Mouse (Mus musculus): ENCODE data around the gene Emilin1. TPM values are rescaled to one million over a fixed set of nuclear protein-coding genes. Genes with fewer than 3 reads are reported as not detected.

Emilin1 gene
- polyA plus RNA-seq, 1 experiment = 3.2 TPM

GRCm38 (mm10) chr5:30889088-30889754, 24.0 kb upstream of the Emilin1 start:
- Histone ChIP-seq H3K27ac (ENCODE audit: insufficient read depth, low read length) (peak overlapping the region; percentile 12; the same call in 1 of the 2 replicates), H3K9me3 (replicated peaks; ENCODE audit: control insufficient read depth, insufficient read depth, low read length, poor library complexity, severe bottlenecking) (no peaks in the 10 kb centered on the region), H3K27me3 (ENCODE audit: control insufficient read depth, insufficient read depth, low read length, poor library complexity, severe bottlenecking) (no peaks in the 10 kb centered on the region), H3K36me3 (ENCODE audit: control insufficient read depth, insufficient read depth, low read length, poor library complexity, severe bottlenecking) (peaks cover 20% of the 10 kb centered on the region), H3K9ac (ENCODE audit: low read depth, poor library complexity, severe bottlenecking) (peak overlapping the region; percentile 58), H3K4me1 (ENCODE audit: control insufficient read depth, insufficient read depth, low read length) (no peaks in the 10 kb centered on the region), H3K4me3 (ENCODE audit: low read depth, low read length) (peak overlapping the region; percentile 84)
- TF ChIP-seq POLR2A (IDR thresholded peaks at IDR 0.05; ENCODE audit: insufficient read depth, low read length) (peak; percentile 89), EP300 (IDR thresholded peaks at IDR 0.05; ENCODE audit: insufficient read depth, low read depth, low read length) (peak; percentile 39; the same call in 1 of the 2 replicates), CTCF (IDR thresholded peaks at IDR 0.05; ENCODE audit: low read depth, low read length) (no peak)

DNA sequence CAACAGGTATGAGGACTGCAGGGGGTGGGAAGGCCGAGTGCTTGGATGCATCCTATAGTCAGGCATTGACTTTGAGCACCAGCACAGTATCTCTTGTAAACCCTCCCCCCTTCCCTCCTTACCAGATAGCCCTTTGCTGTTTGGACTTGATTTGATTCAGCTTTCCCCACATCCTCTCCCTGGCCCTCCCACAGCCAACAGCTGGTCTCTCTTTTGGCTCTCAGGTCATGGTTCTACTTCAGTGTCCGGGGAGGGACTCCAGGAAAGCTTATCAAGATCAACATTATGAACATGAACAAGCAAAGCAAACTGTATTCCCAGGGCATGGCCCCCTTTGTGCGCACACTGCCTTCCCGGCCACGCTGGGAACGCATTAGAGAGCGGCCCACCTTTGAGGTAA, 22.8 kb upstream of the Emilin1 start:
- H3K4me3 ChIP-seq (ENCODE audit: low read depth, low read length) = peak overlapping the region; percentile 9; the same call in 1 of the 2 replicates
- peaks cover 23% of the 10 kb centered on the region for H3K36me3 ChIP-seq (ENCODE audit: control insufficient read depth, insufficient read depth, low read length, poor library complexity, severe bottlenecking)
- H3K9ac ChIP-seq (ENCODE audit: low read depth, poor library complexity, severe bottlenecking) = 0 out of 2 replicates have a peak overlapping the region, but pooled peaks have one; percentile 58
- no peaks in the 10 kb centered on the region for H3K9me3 ChIP-seq (replicated peaks; ENCODE audit: control insufficient read depth, insufficient read depth, low read length, poor library complexity, severe bottlenecking)
- H3K27me3 ChIP-seq (ENCODE audit: control insufficient read depth, insufficient read depth, low read length, poor library complexity, severe bottlenecking) = no peaks in the 10 kb centered on the region
- TF ChIP-seq EP300 (IDR thresholded peaks at IDR 0.05; ENCODE audit: insufficient read depth, low read depth, low read length) = no peak
- no peaks in the 10 kb centered on the region for H3K4me1 ChIP-seq (ENCODE audit: control insufficient read depth, insufficient read depth, low read length)
- H3K27ac ChIP-seq (ENCODE audit: insufficient read depth, low read length) = no peak overlapping the region

GRCm38 (mm10) chr5:30901860-30902259, 11.3 kb upstream of the Emilin1 start:
- no peak for TF ChIP-seq CTCF (IDR thresholded peaks at IDR 0.05; ENCODE audit: low read depth, low read length)
- no peak for TF ChIP-seq EP300 (IDR thresholded peaks at IDR 0.05; ENCODE audit: insufficient read depth, low read depth, low read length)
- H3K4me3 ChIP-seq (ENCODE audit: low read depth, low read length) = no peak overlapping the region
- no peak overlapping the region for H3K27ac ChIP-seq (ENCODE audit: insufficient read depth, low read length)
- no peaks in the 10 kb centered on the region for H3K27me3 ChIP-seq (ENCODE audit: control insufficient read depth, insufficient read depth, low read length, poor library complexity, severe bottlenecking)
- no peak overlapping the region for H3K9ac ChIP-seq (ENCODE audit: low read depth, poor library complexity, severe bottlenecking)
- H3K9me3 ChIP-seq (replicated peaks; ENCODE audit: control insufficient read depth, insufficient read depth, low read length, poor library complexity, severe bottlenecking) = no peaks in the 10 kb centered on the region
- no peaks in the 10 kb centered on the region for H3K4me1 ChIP-seq (ENCODE audit: control insufficient read depth, insufficient read depth, low read length)
- peaks cover 22% of the 10 kb centered on the region for H3K36me3 ChIP-seq (ENCODE audit: control insufficient read depth, insufficient read depth, low read length, poor library complexity, severe bottlenecking)

GRCm38 (mm10) chr5:30907413-30908059, 5.7 kb upstream of the Emilin1 start, which contains the start of gene Ost4:
Gene Ost4 (minus strand): TSS chr5:30907788.
- peak within 1 kb of the TSS; percentile 79 for H3K4me3 ChIP-seq (ENCODE audit: low read depth, low read length)
- TF ChIP-seq POLR2A (IDR thresholded peaks at IDR 0.05; ENCODE audit: insufficient read depth, low read length) (peak; percentile 67), EP300 (IDR thresholded peaks at IDR 0.05; ENCODE audit: insufficient read depth, low read depth, low read length) (no peak)
- no peaks in the 10 kb centered on the region for H3K9me3 ChIP-seq (replicated peaks; ENCODE audit: control insufficient read depth, insufficient read depth, low read length, poor library complexity, severe bottlenecking)
- H3K27me3 ChIP-seq (ENCODE audit: control insufficient read depth, insufficient read depth, low read length, poor library complexity, severe bottlenecking) = no peaks in the 10 kb centered on the region
- H3K36me3 ChIP-seq (ENCODE audit: control insufficient read depth, insufficient read depth, low read length, poor library complexity, severe bottlenecking) = peaks cover 13% of the 10 kb centered on the region
- peak within 1 kb of the TSS; percentile 23 for H3K9ac ChIP-seq (ENCODE audit: low read depth, poor library complexity, severe bottlenecking)
- peak within 1 kb of the TSS; percentile 1; the same call in 1 of the 2 replicates for H3K27ac ChIP-seq (ENCODE audit: insufficient read depth, low read length)
- H3K4me1 ChIP-seq (ENCODE audit: control insufficient read depth, insufficient read depth, low read length) = no peaks in the 10 kb centered on the region

DNA sequence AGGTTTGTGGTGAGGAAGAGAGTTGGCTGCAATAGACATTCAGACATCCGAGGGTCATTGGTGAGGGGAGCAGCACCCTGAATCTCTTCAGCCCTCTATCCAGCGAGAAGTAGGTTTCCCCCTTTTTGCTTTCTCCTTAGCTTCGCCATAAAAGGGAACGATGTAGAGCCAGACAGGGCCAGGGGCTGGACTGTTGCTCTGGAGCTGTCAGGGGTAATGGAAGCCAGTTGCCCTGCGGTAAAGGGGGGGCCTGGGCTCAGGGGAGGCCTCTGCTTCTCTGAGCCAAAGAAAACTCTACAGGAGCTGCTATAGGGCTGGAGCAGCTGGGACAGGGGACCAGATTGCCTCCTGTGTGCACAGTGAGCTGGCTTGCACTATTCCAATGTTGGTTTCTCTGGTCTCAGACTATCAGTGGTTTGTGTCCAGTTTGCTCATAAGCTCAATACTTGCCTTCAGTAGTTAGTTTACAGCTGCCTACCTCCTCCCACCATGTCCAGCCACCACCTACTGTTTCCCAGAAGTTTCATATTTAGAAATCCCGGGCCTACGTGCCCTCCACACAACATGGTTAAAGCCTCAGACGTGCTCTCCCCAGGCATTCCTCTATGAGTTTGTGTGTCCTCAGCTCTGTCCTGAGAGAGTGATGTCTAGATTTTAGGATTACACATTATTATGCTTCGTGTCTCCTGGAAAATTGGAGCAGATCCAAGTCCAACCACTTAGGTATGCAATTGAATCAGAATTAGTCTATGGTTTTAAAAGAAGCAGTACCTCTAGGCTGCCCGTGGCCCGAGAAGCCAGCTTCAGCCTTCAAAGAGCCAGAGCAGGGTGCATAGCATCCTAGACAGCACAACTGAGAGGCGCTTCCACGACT, 4.5 kb upstream of the Emilin1 start:
- Histone ChIP-seq H3K27ac (ENCODE audit: insufficient read depth, low read length) (no peak overlapping the region), H3K27me3 (ENCODE audit: control insufficient read depth, insufficient read depth, low read length, poor library complexity, severe bottlenecking) (no peaks in the 10 kb centered on the region), H3K9ac (ENCODE audit: low read depth, poor library complexity, severe bottlenecking) (peak overlapping the region; percentile 23), H3K4me3 (ENCODE audit: low read depth, low read length) (peak overlapping the region; percentile 70), H3K9me3 (replicated peaks; ENCODE audit: control insufficient read depth, insufficient read depth, low read length, poor library complexity, severe bottlenecking) (no peaks in the 10 kb centered on the region), H3K4me1 (ENCODE audit: control insufficient read depth, insufficient read depth, low read length) (no peaks in the 10 kb centered on the region), H3K36me3 (ENCODE audit: control insufficient read depth, insufficient read depth, low read length, poor library complexity, severe bottlenecking) (peaks cover 12% of the 10 kb centered on the region)
- no peak for TF ChIP-seq CTCF (IDR thresholded peaks at IDR 0.05; ENCODE audit: low read depth, low read length)
- TF ChIP-seq EP300 (IDR thresholded peaks at IDR 0.05; ENCODE audit: insufficient read depth, low read depth, low read length) = no peak
- TF ChIP-seq POLR2A (IDR thresholded peaks at IDR 0.05; ENCODE audit: insufficient read depth, low read length) = no peak
